In genomic region chr3:57815447-57815846, GRCm38 (mm10) we compare ENCODE assay signal across 9 mouse cellular contexts. TPM values are rescaled to one million over a fixed set of nuclear protein-coding genes. Genes with fewer than 3 reads are reported as not detected.
DNase-seq lines count a peak whose midpoint lies in the region; ATAC-seq lines count a peak whose summit lies in the region.
"Had no signal": no experiment of that assay in that cellular context is flagged by ENCODE, and none has a peak within 500 bp of the region (broad histone marks: within the 10 kb centered on the region; RNA-seq: fewer than 3 reads in every experiment).

No protein-coding gene starts in this region.

- no peak overlapping the region for H3K4me3 ChIP-seq in heart, embryonic 11.5 days (ENCODE audit: low read depth, low read length)
- H3K4me3 ChIP-seq: midbrain, embryonic 12.5 days had no signal

- H3K4me2 ChIP-seq in heart, embryonic 11.5 days, result no peak overlapping the region
- H3K4me2 ChIP-seq: midbrain, embryonic 12.5 days had no signal

- no peak overlapping the region for H3K9ac ChIP-seq in heart, embryonic 11.5 days (ENCODE audit: low read depth, low read length)
- H3K9ac ChIP-seq: midbrain, embryonic 12.5 days had no signal

- no peak for DNase-seq in heart, adult 8-10 months (ENCODE audit: low spot score)
- peak; percentile 15 for DNase-seq in lung, postnatal 10 days
- no peak for DNase-seq in lung, postnatal 4 days
- peak; percentile 12 for DNase-seq in brain, embryonic 18.5 days (ENCODE audit: low read depth, low spot score)
- peak; percentile 24 for DNase-seq in retina, embryonic 14.5 days (ENCODE audit: low spot score)
- no peak for DNase-seq in urinary bladder, postnatal 25 days (ENCODE audit: low spot score)
- no peak for DNase-seq in right cerebral cortex, postnatal 4 days

- 0 out of 2 replicates have a peak, but pooled peaks have one; percentile 18 for ATAC-seq in heart, embryonic 11.5 days (replicated peaks; ENCODE audit: insufficient number of reproducible peaks, low FRiP score, low TSS enrichment)

- H3K27me3 ChIP-seq in heart, embryonic 11.5 days (ENCODE audit: control insufficient read depth, insufficient read depth, low read length), result no peaks in the 10 kb centered on the region
- H3K27me3 ChIP-seq: midbrain, embryonic 12.5 days had no signal

- no peak overlapping the region for H3K27ac ChIP-seq in heart, embryonic 11.5 days (ENCODE audit: low read depth, low read length)
- H3K27ac ChIP-seq: midbrain, embryonic 12.5 days had no signal

- H3K9me3 ChIP-seq in heart, embryonic 11.5 days (replicated peaks; ENCODE audit: control insufficient read depth, low read length), result no peaks in the 10 kb centered on the region
- H3K9me3 ChIP-seq: midbrain, embryonic 12.5 days had no signal

- no peaks in the 10 kb centered on the region for H3K4me1 ChIP-seq in heart, embryonic 11.5 days (ENCODE audit: control insufficient read depth, insufficient read depth, low read length)
- H3K4me1 ChIP-seq: midbrain, embryonic 12.5 days had no signal

- WGBS in heart, embryonic 11.5 days (ENCODE audit: insufficient replicate concordance), result 78% methylated on average over 6 of the region's 6 CpGs

- no peaks in the 10 kb centered on the region for H3K36me3 ChIP-seq in heart, embryonic 11.5 days (ENCODE audit: control insufficient read depth, insufficient read depth, low read length)
- H3K36me3 ChIP-seq: midbrain, embryonic 12.5 days had no signal

RNA-seq across cellular contexts. Expression of gene Pfn2, which starts 32.4 kb away (rescaled TPM):
- polyA plus RNA-seq in heart, embryonic 11.5 days (2014; fragmentation: Nextera tagmentation; extraction: Ambion mirVana), result 55.6 and 64.4 TPM in 2 replicates
- total RNA-seq in heart, adult 8-10 months (2022), result 10 to 100 TPM; 41.5 to 46.3 (median 43.4) TPM

Comparison
In these comparisons a context has a peak if more than half of its experiments do, and no peak if none do; other contexts are left out.
1. DNase-seq: peak in lung, postnatal 10 days (single experiment), brain, embryonic 18.5 days (single experiment) and retina, embryonic 14.5 days (single experiment); none in heart, adult 8-10 months (single experiment), lung, postnatal 4 days (0 of 2), urinary bladder, postnatal 25 days (single experiment) and right cerebral cortex, postnatal 4 days (single experiment).